Mouse (Mus musculus) heart, adult 2 months (tissue): ENCODE results near the gene Dscam.

ENCODE experiments used
- CTCF ChIP-seq: fragments of 200-600 bp; IDR thresholded peaks from 2 replicates; pipeline ENCODE4 v1.8.1; 2022; ENCODE audit warnings: antibody characterized with exemption, mild to moderate bottlenecking, moderate library complexity
- EP300 ChIP-seq: fragments of 200-500 bp; IDR thresholded peaks from 2 replicates; pipeline ENCODE4 v1.6.1; 2011; ENCODE audit warnings: low read depth, low read length, control low read depth; ENCODE audit not compliant: insufficient read depth
- POLR2A ChIP-seq: fragments of 200-500 bp; IDR thresholded peaks from 2 replicates; pipeline ENCODE4 v1.6.1; 2011; ENCODE audit warnings: mild to moderate bottlenecking, low read depth, low read length, control low read depth; ENCODE audit not compliant: insufficient read depth

GRCm38 (mm10) chr16:96791307-96791706, 379.2 kb downstream of the Dscam start:
- TF ChIP-seq CTCF, result no peak
- no peak for TF ChIP-seq EP300
- TF ChIP-seq POLR2A, result no peak
